Mouse (Mus musculus) intestine, postnatal 0 days (tissue): Measurements from ENCODE around the gene Traf3ip1. TPM values are rescaled to one million over a fixed set of nuclear protein-coding genes. Genes with fewer than 3 reads are reported as not detected.

Experiments
- ATAC-seq: fragments of 200-750 bp; cut with Nextera tagmentation; 2 replicates; pipeline ENCODE4 v1.8.0; 2017; ENCODE audit warnings: mild to moderate bottlenecking, moderate TSS enrichment, moderate library complexity
- H3K27ac ChIP-seq: fragments of 300-500 bp; sonication (generic); 2 replicates; pipeline ENCODE4 v1.5.1; 2014; ENCODE audit warnings: mild to moderate bottlenecking, low read depth, low read length, moderate library complexity
- H3K27me3 ChIP-seq: fragments of 300-500 bp; sonication (generic); replicated peaks from 2 replicates; pipeline ENCODE4 v1.6.1; 2014; ENCODE audit warnings: low read length, mixed read lengths; ENCODE audit not compliant: control insufficient read depth, insufficient read depth
- H3K36me3 ChIP-seq: fragments of 300-500 bp; sonication (generic); 2 replicates; pipeline ENCODE4 v1.6.1; 2014; ENCODE audit warnings: mild to moderate bottlenecking, moderate library complexity; ENCODE audit not compliant: control insufficient read depth, insufficient read depth
- H3K4me1 ChIP-seq: fragments of 300-500 bp; sonication (generic); replicated peaks from 2 replicates; pipeline ENCODE4 v1.6.1; 2014; ENCODE audit warnings: antibody characterized with exemption, low read length, mixed read lengths; ENCODE audit not compliant: control insufficient read depth, insufficient read depth
- H3K4me2 ChIP-seq: fragments of 300-500 bp; sonication (generic); replicated peaks from 2 replicates; pipeline ENCODE4 v1.6.1; 2014; ENCODE audit warnings: low read depth, mild to moderate bottlenecking, moderate library complexity
- H3K4me3 ChIP-seq: fragments of 300-500 bp; sonication (generic); 2 replicates; pipeline ENCODE4 v1.5.1; 2014; ENCODE audit warnings: low read depth, low read length
- H3K9ac ChIP-seq: fragments of 300-500 bp; sonication (generic); 2 replicates; pipeline ENCODE4 v1.6.1; 2014; ENCODE audit warnings: mild to moderate bottlenecking, low read depth, low read length
- H3K9me3 ChIP-seq: fragments of 300-500 bp; sonication (generic); 2 replicates; pipeline ENCODE4 v1.6.1; 2016; ENCODE audit warnings: mixed run types; ENCODE audit not compliant: control insufficient read depth
- CTCF ChIP-seq: sonication (generic); IDR thresholded peaks from 2 replicates; pipeline ENCODE4 v1.5.1; 2016; ENCODE audit warnings: low read depth, mild to moderate bottlenecking, control low read depth, antibody characterized with exemption, moderate library complexity
- WGBS: fragments of 180-500 bp; shearing (Covaris S2); extraction: QIAGEN DNeasy Blood & Tissue Kit; methylation state at CpG from one replicate; pipeline ENCODE4 v1.1.7; 2014; 5-methylcytosine and 5-hydroxymethylcytosine counted together
- polyA plus RNA-seq: library from polyadenylated mRNA; unstranded; fragments of >200 nt; fragmentation: Nextera tagmentation; extraction: Ambion mirVana; gene quantifications from 2 replicates; pipeline ENCODE4 v1.2.1, GENCODE M21; 2015

The Traf3ip1 gene
- polyA plus RNA-seq, 1 experiment from 2014 or later: 3.7 TPM

- peaks cover 18% of the 10 kb centered on the region for H3K4me1 ChIP-seq
- TF ChIP-seq CTCF: no peak
- no peak overlapping the region for H3K4me3 ChIP-seq
- H3K9ac ChIP-seq: no peak overlapping the region
- no peak for ATAC-seq
- peaks cover 3% of the 10 kb centered on the region; the same call in 1 of the 2 replicates for H3K9me3 ChIP-seq
- no peak overlapping the region for H3K4me2 ChIP-seq
- peaks cover 39% of the 10 kb centered on the region for H3K36me3 ChIP-seq
- no peaks in the 10 kb centered on the region for H3K27me3 ChIP-seq
- no peak overlapping the region for H3K27ac ChIP-seq
- WGBS: 75% methylated on average over 5 of the region's 5 CpGs
These were observed 43.6 kb upstream of the Traf3ip1 start for GRCm38 (mm10) chr1:91450851-91451250.

- H3K27ac ChIP-seq: peak overlapping the region; percentile 9; the same call in 1 of the 2 replicates
- no peak overlapping the region for H3K4me2 ChIP-seq
- TF ChIP-seq CTCF: no peak
- H3K9me3 ChIP-seq: peaks cover 3% of the 10 kb centered on the region; the same call in 1 of the 2 replicates
- H3K4me3 ChIP-seq: no peak overlapping the region
- H3K4me1 ChIP-seq: peaks cover 16% of the 10 kb centered on the region
- no peak for ATAC-seq
- peaks cover 38% of the 10 kb centered on the region for H3K36me3 ChIP-seq
- no peak overlapping the region for H3K9ac ChIP-seq
- H3K27me3 ChIP-seq: no peaks in the 10 kb centered on the region
- 45% methylated on average over 5 of the region's 5 CpGs for WGBS
These were observed 42.8 kb upstream of the Traf3ip1 start for GRCm38 (mm10) chr1:91451547-91452084.

GRCm38 (mm10) chr1:91453932-91454331 is 40.5 kb upstream of the Traf3ip1 start:
- no peak overlapping the region for H3K9ac ChIP-seq
- no peak overlapping the region for H3K4me3 ChIP-seq
- no peaks in the 10 kb centered on the region for H3K27me3 ChIP-seq
- H3K27ac ChIP-seq: peak overlapping the region; percentile 97
- 28% methylated on average over 9 of the region's 9 CpGs for WGBS
- TF ChIP-seq CTCF: no peak
- H3K4me2 ChIP-seq: peak overlapping the region; percentile 76
- peaks cover 15% of the 10 kb centered on the region for H3K36me3 ChIP-seq
- peaks cover 26% of the 10 kb centered on the region for H3K4me1 ChIP-seq
- H3K9me3 ChIP-seq: no peaks in the 10 kb centered on the region
- no peak for ATAC-seq

GRCm38 (mm10) chr1:91454366-91454765 is 40.1 kb upstream of the Traf3ip1 start:
- Histone ChIP-seq H3K36me3 (peaks cover 12% of the 10 kb centered on the region), H3K9ac (no peak overlapping the region), H3K4me1 (peaks cover 25% of the 10 kb centered on the region), H3K9me3 (no peaks in the 10 kb centered on the region), H3K4me2 (peak overlapping the region; percentile 76), H3K27me3 (no peaks in the 10 kb centered on the region), H3K4me3 (no peak overlapping the region), H3K27ac (peak overlapping the region; percentile 97)
- peak; percentile 9 for ATAC-seq
- WGBS: 33% methylated on average over 3 of the region's 3 CpGs
- no peak for TF ChIP-seq CTCF

GRCm38 (mm10) chr1:91454927-91455326 is 39.5 kb upstream of the Traf3ip1 start:
- ATAC-seq: no peak

GRCm38 (mm10) chr1:91455661-91456161 is 38.7 kb upstream of the Traf3ip1 start:
- no peak for TF ChIP-seq CTCF
- Histone ChIP-seq H3K9me3 (no peaks in the 10 kb centered on the region), H3K4me1 (peaks cover 27% of the 10 kb centered on the region), H3K27me3 (no peaks in the 10 kb centered on the region), H3K36me3 (no peaks in the 10 kb centered on the region), H3K27ac (peak overlapping the region; percentile 97), H3K9ac (peak overlapping the region; percentile 43), H3K4me3 (peak overlapping the region; percentile 11), H3K4me2 (peak overlapping the region; percentile 76)
- no peak; the same call in 1 of the 2 replicates for ATAC-seq
- WGBS: 7% methylated on average over 7 of the region's 7 CpGs

More at GRCm38 (mm10) chr1:91454927-91455326, 39.5 kb upstream of the Traf3ip1 start:
- Histone ChIP-seq H3K9ac (peak overlapping the region; percentile 43), H3K27ac (peak overlapping the region; percentile 97), H3K36me3 (peaks cover 6% of the 10 kb centered on the region), H3K9me3 (no peaks in the 10 kb centered on the region), H3K27me3 (no peaks in the 10 kb centered on the region), H3K4me2 (peak overlapping the region; percentile 76), H3K4me3 (peak overlapping the region; percentile 11; the same call in 1 of the 2 replicates), H3K4me1 (peaks cover 25% of the 10 kb centered on the region)
- TF ChIP-seq CTCF: no peak
- 59% methylated on average over 3 of the region's 3 CpGs for WGBS
